Mouse (Mus musculus) heart, postnatal 10 days (tissue): ENCODE measurements around the gene Gm10130. TPM values are rescaled to one million over a fixed set of nuclear protein-coding genes. Genes with fewer than 3 reads are reported as not detected.
A peak's percentile ranks its signal among the peaks of the same experiment; 100 is the strongest.
"Not testable (repeated sequence)": the region's sequence is repeated elsewhere in the genome, so short reads cannot be mapped to it uniquely, and the experiment has no call there.

Source experiments
- DNase-seq, 2 experiments: peaks; one replicate each; pipeline ENCODE4 v3.0.0; 2021
- intact Hi-C: fragments of 180-260 bp; cut with DNase I; formaldehyde crosslinking; loops from one replicate; pipeline ENCODE4 v1.15.1; 2025
- total RNA-seq, 2 experiments: library from RNA; stranded (reverse); gene quantifications; 2 replicates each; pipeline ENCODE4 v1.2.3; 2021

Gm10130 gene
- total RNA-seq = 1 to 10 TPM; 1.2 to 1.9 TPM

DNA sequence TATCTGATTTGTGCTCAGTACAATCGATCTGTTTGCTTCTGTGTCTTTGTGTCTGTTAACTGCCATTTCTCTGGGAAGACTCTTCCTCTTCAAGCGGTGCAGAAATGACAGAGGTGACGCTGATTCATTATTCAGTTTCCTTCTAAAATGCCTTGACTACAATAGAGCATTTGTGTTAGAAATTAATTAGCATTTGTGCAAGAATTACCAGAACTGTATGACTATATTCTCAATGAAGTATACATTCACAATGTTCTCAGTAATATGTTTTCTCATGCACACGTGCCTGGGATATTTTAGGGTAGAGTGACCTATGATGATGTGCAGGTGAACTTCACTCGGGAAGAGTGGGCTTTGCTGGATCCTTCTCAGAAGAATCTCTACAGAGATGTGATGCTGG is at the start of gene Gm10130:
Gm10130 (plus strand) TSS at position 301 of the 400 bp plus-strand sequence.
- DNase-seq = no peak
- intact Hi-C loops = no loop called here

DNA sequence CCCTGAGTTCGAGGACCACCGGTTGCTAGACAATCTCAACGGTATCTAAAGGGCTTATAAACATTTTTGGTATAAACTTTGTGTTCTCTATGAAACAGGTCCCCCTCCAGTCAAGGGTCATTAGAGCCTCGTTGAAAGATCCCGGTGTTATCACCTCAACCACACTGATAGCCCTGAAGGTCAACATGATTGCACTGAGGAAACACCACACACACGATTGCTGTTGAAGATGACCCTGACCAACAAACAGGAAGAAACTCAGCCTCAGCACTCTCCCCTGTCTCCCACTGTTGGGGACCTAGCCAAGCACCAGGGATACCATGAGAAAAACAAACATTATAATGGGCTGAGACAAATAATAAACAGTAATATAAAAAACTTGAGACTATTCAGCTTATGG is 29.8 kb upstream of the Gm10130 start:
- intact Hi-C loops = no loop called here
- DNase-seq = no peak

DNA sequence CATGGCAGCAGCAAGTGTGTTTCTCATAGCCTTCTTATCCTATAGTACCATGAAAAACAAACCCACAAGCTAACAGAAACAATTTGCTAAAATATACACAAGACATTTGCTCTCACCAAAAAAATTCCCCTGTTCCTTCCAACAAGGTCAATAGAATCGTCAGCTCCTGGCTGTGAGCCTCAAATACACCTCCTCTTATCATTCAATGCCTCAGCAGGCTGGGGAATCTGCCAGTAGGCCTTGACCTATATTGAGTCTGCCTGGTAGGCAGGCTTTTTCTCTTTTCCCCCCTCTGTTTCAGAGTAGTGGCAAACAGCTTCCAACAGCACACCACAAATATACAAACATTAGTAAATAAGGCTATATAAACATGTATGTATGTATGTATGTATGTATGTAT is 24.4 kb upstream of the Gm10130 start:
- intact Hi-C loops = no loop called here
- peak; percentile 20 to 34 for DNase-seq

DNA sequence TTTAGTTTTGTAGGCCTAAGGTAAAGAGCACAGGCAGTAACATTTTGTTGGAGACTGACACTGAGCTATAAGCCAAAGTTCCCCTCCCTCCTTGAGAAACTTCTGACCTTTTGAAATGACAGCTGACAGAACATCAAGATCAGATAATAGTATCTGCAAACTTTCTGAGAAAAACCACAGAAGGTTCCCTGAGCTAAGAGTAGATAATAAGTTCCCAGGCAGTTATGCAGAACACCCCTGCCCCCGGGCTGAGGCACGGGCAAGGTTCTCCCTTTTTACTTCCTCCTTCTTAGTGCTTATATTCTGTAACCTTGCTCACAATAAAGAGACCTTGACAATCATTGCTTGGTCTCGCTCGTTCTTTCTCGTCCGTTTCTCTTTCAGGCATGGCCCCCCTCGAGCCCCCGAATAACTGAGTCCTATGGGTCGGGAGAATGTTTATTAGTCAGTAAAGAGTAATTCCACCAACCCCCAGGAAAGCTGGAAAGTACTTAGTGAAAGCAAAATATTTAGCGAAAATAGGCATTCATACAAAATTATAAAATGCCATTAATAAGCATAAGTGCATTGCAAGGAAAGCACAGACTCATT is 16.2 kb upstream of the Gm10130 start:
- intact Hi-C loops = no loop called here
- DNase-seq = no peak

DNA sequence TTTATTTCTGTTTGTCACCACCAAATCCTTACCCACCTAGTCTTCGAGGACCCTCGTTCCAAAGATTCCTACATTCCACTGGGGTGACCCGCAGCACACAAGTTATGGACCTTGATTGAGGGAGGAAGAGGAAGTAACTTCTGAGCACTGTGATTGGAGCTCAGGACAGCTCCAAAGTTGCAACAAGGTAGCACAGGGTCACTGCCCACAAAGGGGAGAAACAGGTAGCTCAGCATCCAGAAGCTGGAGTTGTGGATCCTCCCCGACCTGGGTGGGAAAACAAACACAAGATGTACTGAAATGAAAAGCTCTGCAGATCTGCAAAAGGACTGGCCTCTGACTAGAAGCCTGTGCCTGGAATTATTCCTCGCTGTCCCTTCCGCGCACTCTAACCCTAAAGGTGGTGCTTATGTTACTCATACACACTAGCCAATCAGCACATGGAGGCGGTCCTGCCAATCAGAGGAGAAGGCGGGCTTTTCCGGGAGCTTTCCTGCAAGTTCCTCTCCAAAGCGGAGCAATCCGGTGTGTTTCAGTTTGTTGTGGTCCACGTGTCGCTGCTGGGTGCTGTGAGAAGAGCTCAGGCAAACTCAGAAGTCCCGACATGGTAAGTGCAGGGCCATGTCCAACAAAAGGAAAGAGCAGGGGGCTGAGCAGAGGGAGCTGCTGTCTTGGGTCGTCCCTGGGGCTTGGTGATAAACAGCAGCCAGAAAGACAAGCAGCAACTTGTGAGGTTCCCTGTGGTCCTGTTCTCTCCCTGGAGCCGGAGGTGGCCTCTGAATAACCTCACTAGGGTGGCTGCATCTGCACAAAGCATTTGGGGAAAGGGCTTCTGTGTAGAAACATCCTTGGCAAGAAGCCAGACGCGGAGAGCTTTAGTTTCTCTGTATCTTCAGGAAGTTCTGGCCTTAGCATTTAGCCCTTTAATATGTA is 12.3 kb upstream of the Gm10130 start:
- peak; percentile 96 for DNase-seq
- intact Hi-C loops = loop anchor here (5.0 kb wide), 1 partner anchor 51 kb away; the partner anchor contains the start of gene 3300002I08Rik

DNA sequence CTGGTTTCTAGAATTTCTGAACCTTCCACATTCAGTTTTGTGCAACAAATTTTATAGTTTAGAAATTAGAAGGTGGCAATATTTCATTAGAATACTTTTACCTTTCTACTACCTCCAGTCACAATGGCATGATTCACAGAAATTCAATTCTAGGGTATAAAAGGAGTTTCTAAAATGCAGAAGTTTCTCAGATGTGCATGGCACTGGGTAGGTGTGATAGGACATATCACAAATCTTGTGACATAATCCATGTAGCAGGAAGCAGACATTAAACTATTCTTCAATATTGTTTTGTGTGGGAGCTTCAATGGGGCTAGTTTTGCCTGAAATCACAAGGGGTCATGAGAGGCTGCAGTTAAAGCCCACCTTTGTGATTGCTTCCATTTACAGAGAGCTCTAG is 7.4 kb upstream of the Gm10130 start:
- intact Hi-C loops = no loop called here
- DNase-seq = no peak

DNA sequence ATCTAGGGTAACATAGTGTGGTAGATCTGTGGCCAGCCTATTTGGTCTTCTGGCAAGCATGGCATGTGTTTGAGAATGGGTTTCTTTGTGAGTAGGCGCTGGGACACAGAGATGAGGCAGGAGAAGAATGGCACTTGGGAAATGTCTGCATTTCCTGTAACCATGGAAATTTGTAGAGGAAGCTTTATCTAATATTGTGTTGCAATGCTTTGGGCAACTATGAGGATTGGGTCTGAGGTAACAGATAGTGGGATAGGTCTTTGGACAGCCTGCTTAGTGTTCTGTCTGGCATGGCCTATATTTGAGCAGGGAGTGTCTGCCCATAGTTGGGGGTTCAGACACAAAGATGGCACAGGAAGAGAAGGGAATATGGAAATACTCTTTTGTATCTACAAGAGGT is 4.5 kb upstream of the Gm10130 start:
- intact Hi-C loops = no loop called here
- DNase-seq = no peak

DNA sequence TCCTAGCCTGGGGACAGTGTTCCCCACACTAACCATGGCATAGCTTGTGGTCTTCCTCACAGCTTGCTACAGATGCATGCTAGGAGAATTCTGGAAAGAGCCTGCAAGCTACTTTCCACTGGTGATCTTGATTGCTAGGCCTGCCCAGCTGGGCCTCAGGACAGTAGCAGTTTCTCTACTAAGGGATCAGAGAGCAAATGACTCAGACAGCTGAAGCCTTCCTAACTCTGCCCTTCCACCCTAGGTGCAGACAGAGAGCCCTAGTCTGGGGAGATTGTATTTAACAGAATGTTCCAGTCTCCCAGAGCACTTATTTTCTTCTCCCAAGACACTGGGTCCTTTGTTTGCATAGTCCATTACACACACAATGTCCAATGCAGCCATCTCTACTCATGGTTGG is 33.6 kb downstream of the Gm10130 start:
- DNase-seq, intact Hi-C loops: not testable (repeated sequence)

DNA sequence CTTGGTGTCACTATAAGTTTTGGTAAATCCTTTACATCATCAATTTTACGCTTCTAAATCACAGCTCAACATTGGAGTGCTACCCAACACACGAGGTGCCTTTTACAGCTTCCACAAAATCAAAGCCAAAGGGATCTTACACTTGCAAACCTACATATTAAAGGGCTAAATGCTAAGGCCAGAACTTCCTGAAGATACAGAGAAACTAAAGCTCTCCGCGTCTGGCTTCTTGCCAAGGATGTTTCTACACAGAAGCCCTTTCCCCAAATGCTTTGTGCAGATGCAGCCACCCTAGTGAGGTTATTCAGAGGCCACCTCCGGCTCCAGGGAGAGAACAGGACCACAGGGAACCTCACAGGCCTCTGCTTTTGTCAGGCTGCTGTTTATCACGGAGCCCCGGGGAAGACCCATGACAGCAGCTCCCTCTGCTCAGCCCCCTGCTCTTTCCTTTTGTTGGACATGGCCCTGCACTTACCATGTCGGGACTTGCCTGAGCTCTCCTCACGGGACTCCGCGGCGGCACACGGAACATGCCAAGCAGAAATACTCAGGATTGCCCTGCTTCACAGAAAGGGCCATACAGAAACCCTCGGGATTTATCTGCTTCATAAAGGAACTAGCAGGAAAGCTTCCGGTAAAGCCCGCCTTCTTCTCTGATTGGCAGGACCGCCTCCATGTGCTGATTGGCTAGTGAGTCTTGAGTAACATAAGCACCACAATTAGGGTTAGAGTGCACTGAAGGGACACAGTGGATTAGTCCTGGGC is 38.8 kb downstream of the Gm10130 start, which contains the start of gene 3300002I08Rik:
3300002I08Rik (minus strand) TSS at position 653 of the 765 bp plus-strand sequence.
- intact Hi-C loops = loop anchor here (5.0 kb wide), 1 partner anchor 50 kb away; no protein-coding TSS in a partner anchor
- DNase-seq = peak; percentile 92 to 95

DNA sequence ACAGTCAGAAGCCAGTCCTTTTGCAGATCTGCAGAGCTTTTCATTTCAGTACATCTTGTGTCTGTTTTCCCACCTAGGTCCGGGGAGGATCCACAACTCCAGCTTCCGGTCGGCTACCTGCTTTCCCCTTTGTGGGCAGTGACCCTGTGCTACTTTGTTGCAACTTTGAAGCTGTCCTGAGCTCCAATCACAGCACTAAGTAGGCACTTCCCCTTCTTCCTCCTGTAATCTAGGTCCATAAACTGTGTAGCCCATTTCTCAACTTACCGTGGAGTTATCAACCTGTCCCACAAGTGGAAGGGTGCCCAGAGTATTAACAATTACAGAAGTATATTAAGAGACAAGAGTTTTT is 39.4 kb downstream of the Gm10130 start:
- intact Hi-C loops = loop anchor here (5.0 kb wide), 1 partner anchor 51 kb away; no protein-coding TSS in a partner anchor

DNA sequence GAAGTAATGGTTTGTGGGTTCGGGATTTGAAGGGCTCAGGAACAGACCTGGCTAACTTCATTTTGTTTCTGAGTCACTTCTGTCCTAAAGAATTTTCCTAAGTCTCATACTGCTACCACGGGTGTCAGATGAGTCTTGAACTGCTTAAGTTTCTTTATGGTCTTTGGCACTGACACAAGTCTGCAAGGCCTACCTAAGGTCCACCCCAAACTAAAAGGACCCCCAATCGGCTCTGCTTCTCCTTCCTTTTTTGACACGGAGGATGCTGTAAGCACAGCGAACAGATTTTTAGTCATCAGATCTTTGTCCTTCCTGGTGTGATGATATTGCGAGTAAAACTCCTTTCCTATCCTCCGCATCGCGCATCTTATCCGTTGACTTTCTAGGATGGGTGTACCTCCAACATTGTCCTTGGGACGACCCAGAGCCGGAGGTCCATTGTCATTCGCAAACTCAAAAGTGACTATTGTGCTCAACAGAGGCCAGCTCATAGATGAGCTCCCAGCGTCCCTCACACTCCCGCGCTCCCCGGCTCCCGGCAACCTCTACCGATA is 62.1 kb downstream of the Gm10130 start:
- peak; percentile 1 to 5 for DNase-seq
- intact Hi-C loops = not testable (repeated sequence)

More for the DNA sequence above, 39.4 kb downstream of the Gm10130 start:
- no peak for DNase-seq

DNA sequence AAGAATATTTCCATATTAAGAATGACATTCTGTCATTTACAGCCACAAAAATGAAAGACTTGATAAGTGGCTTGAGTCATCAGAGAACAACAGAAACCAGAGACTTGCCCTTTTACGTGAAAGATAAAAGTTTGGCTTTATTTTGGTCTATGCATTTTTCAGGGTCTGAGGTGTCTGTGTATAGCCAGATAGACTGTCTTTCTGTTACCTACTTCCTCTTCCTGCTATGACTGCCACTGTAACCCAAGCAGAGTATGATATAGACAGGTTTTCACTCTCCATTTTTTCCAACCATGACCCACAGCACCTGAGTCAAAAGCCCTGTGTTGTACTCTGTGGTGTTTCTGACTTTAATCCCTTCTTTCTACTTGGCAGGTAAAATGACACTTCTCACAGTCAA is 66.7 kb downstream of the Gm10130 start:
- intact Hi-C loops = no loop called here
- no peak for DNase-seq

DNA sequence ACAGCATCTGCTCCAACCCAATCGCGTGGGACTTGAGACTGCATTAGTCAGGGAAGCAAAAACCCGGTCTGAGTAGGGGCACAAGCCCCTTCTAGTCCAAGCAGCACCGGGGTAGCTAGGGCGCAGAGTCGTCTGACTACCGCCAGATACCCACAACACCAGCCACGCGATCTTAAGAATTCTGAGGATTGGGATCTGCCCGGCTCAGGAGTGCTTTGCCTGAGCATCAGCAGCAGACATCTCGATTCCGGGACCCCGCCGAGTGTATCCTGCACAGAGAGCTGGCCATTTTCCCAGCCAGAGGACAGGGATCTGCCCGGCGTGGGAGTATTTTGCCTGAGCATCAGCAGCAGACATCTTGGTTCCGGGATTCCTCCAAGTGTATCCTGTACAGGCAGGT is 88.6 kb downstream of the Gm10130 start:
- DNase-seq, intact Hi-C loops: not testable (repeated sequence)

Other genes with a start within 250 kb of the Gm10130 start
- gene Zfp120, start 187.0 kb upstream of the Gm10130 start, total RNA-seq = 1 to 10 TPM; 6.3 to 6.9 TPM
- not detected for gene Gm10770, start 144.0 kb upstream of the Gm10130 start, total RNA-seq
- not detected for gene Gm14139, start 141.9 kb upstream of the Gm10130 start, total RNA-seq
- gene Zfp937, start 105.6 kb upstream of the Gm10130 start, total RNA-seq = 1 to 10 TPM; 3.4 to 4.8 TPM
- gene Gm21994, start 68.1 kb upstream of the Gm10130 start, total RNA-seq = 1 to 10 TPM; 2.6 to 4.6 TPM
- under 1 TPM; 0.10 to 0.19 TPM for gene Gm14124, start 66.2 kb upstream of the Gm10130 start, total RNA-seq
- gene 3300002I08Rik, start 39.1 kb downstream of the Gm10130 start, total RNA-seq = 1 to 10 TPM; 3.2 to 3.9 TPM
- 1 to 10 TPM; 4.0 to 8.4 TPM for gene Zfp442, start 127.8 kb downstream of the Gm10130 start, total RNA-seq
- gene Zfp345, start 161.4 kb downstream of the Gm10130 start, total RNA-seq = under 1 TPM; 0.30 to 0.53 TPM
- not detected for gene Cst7, start 246.7 kb downstream of the Gm10130 start, total RNA-seq